Mouse (Mus musculus): ENCODE measurements around the gene Mucl3.

GRCm38 (mm10) chr17:35597399-35597798 is 46.1 kb downstream of the Mucl3 start:
- TF ChIP-seq POLR2A (IDR thresholded peaks at IDR 0.05; ENCODE audit: insufficient read depth, low read depth, low read length) (no peak), CTCF (IDR thresholded peaks at IDR 0.05) (no peak)
